In the genomic region with DNA sequence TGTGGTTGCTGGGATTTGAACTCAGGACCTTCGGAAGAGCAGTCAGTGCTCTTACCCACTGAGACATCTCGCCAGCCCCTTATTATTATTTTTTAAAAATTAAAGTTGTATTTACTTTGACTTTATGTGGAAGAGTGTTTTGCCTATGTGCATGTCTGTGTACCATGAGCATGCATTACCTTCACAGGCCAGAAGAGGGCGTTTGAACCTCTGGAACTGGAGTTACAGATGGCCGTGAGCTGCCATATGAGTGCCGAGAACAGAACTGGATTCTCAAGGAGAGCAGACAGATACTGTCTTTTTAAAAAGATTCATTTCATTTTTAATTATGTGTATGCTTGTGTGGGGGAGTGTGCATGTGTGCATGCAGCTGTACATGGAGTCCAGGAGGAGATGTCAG, we compare ENCODE assay signal across 16 mouse cellular contexts. TPM values are rescaled to one million over a fixed set of nuclear protein-coding genes. Genes with fewer than 3 reads are reported as not detected.
DNase-seq lines count a peak whose midpoint lies in the region; ATAC-seq and TF ChIP-seq lines count a peak whose summit lies in the region.
"Had no signal": no experiment of that assay in that cellular context is flagged by ENCODE, and none has a peak within 500 bp of the region (broad histone marks: within the 10 kb centered on the region; RNA-seq: fewer than 3 reads in every experiment).

No protein-coding gene starts in this region.

- no peaks in the 10 kb centered on the region for H3K9me3 ChIP-seq in lung, embryonic 14.5 days (ENCODE audit: low read depth, low read length)
- H3K9me3 ChIP-seq: embryonic facial prominence, embryonic 12.5 days; heart, embryonic 13.5 days; stomach, embryonic 15.5 days had no signal

- H3K4me2 ChIP-seq in lung, embryonic 14.5 days, result no peak overlapping the region
- H3K4me2 ChIP-seq: embryonic facial prominence, embryonic 12.5 days; stomach, embryonic 15.5 days had no signal

- WGBS in lung, embryonic 14.5 days, result 70% methylated on average over 5 of the region's 5 CpGs

- no peaks in the 10 kb centered on the region for H3K27me3 ChIP-seq in lung, embryonic 14.5 days (ENCODE audit: insufficient read depth, low read length)
- H3K27me3 ChIP-seq: embryonic facial prominence, embryonic 12.5 days; heart, embryonic 13.5 days; stomach, embryonic 15.5 days had no signal

- no peak overlapping the region for H3K4me3 ChIP-seq in lung, embryonic 14.5 days (ENCODE audit: low read depth, low read length)
- H3K4me3 ChIP-seq: embryonic facial prominence, embryonic 12.5 days; heart, embryonic 13.5 days; myocyte; stomach, embryonic 15.5 days had no signal

- TF ChIP-seq CTCF in lung, embryonic 14.5 days (IDR thresholded peaks at IDR 0.05; ENCODE audit: low read depth), result peak; percentile 42; the same call in 1 of the 2 replicates

- peak; percentile 23 for DNase-seq in lung, embryonic 14.5 days
- DNase-seq in lung, postnatal 25 days (ENCODE audit: low spot score), result no peak
- DNase-seq in ES-CJ7 (ENCODE audit: low read depth, low spot score) (peak; percentile 81), ZHBTc4 (ENCODE audit: low read depth, low spot score) (peak; percentile 84)
- DNase-seq in thymus, postnatal 10 days (ENCODE audit: low spot score in 2 of 2), result peak; percentile 11 to 22
- DNase-seq in urinary bladder, postnatal 10 days (ENCODE audit: low spot score), result no peak
- no peak for DNase-seq in left cerebral cortex, postnatal 25 days (ENCODE audit: low spot score in 2 of 2)
- DNase-seq: adrenal gland, adult 2 months; cerebellum, adult 8-10 months; layer of hippocampus, postnatal 36 days; lung, postnatal 14 days; retina, postnatal 1 day had no signal

- ATAC-seq in lung, embryonic 14.5 days (ENCODE audit: insufficient read depth), result no peak

- peaks cover 5% of the 10 kb centered on the region; the same call in 1 of the 2 replicates for H3K4me1 ChIP-seq in lung, embryonic 14.5 days (ENCODE audit: insufficient read depth)
- H3K4me1 ChIP-seq: embryonic facial prominence, embryonic 12.5 days; stomach, embryonic 15.5 days had no signal

- no peak overlapping the region for H3K9ac ChIP-seq in lung, embryonic 14.5 days
- H3K9ac ChIP-seq: embryonic facial prominence, embryonic 12.5 days; heart, embryonic 13.5 days; stomach, embryonic 15.5 days had no signal

- H3K27ac ChIP-seq in lung, embryonic 14.5 days (ENCODE audit: low read depth), result no peak overlapping the region
- H3K27ac ChIP-seq: embryonic facial prominence, embryonic 12.5 days; stomach, embryonic 15.5 days had no signal

- intact Hi-C loops in left cerebral cortex, postnatal 25 days (cut with DNase I), result no loop called here

- no peaks in the 10 kb centered on the region for H3K36me3 ChIP-seq in lung, embryonic 14.5 days (ENCODE audit: insufficient read depth)
- H3K36me3 ChIP-seq: embryonic facial prominence, embryonic 12.5 days; stomach, embryonic 15.5 days had no signal

RNA-seq across cellular contexts. Expression of a gene that starts 13.7 kb away (rescaled TPM):
- 28.2 and 32.3 TPM in 2 replicates for polyA plus RNA-seq in lung, embryonic 14.5 days (2014; fragmentation: Nextera tagmentation; extraction: Ambion mirVana)
- total RNA-seq in left cerebral cortex, postnatal 25 days (2021), result 1 to 10 TPM; 4.3 to 6.8 TPM

RNA-seq across cellular contexts. Expression of a gene that starts 30.7 kb away (rescaled TPM):
- 874 and 878 TPM in 2 replicates for polyA plus RNA-seq in lung, embryonic 14.5 days (2014; fragmentation: Nextera tagmentation; extraction: Ambion mirVana)
- total RNA-seq in left cerebral cortex, postnatal 25 days (2021), result 100 to 1,000 TPM; 352 to 391 TPM

Comparison
In these comparisons a context has a peak if more than half of its experiments do, and no peak if none do; other contexts are left out.
1. DNase-seq: peak in lung, embryonic 14.5 days (single experiment), ES-CJ7 (single experiment), ZHBTc4 (single experiment) and thymus, postnatal 10 days (2 of 2); none in lung, postnatal 25 days (single experiment), urinary bladder, postnatal 10 days (single experiment) and left cerebral cortex, postnatal 25 days (0 of 2).